Mouse (Mus musculus): Measurements from ENCODE around the gene Ric8b. TPM values are rescaled to one million over a fixed set of nuclear protein-coding genes. Genes with fewer than 3 reads are reported as not detected.

Gene Ric8b
- 28.4 and 33.1 TPM in 2 replicates for total RNA-seq (2021)
- long read RNA-seq, experiment 1, transcript Ric8b-202 (9 exons, 2,909 nt) = major isoform, 14 of 22 reads
- long read RNA-seq, experiment 1, partial matches to known transcripts = 2 of 22 reads
- long read RNA-seq, experiment 1, other reads (novel, unspliced or antisense) = 4 of 22 reads
- long read RNA-seq, experiment 2, transcript Ric8b-202 (9 exons, 2,909 nt) = major isoform, 13 of 19 reads
- long read RNA-seq, experiment 2, partial matches to known transcripts = 1 of 19 reads
- long read RNA-seq, experiment 2, other reads (novel, unspliced or antisense) = 3 of 19 reads

GRCm38 (mm10) chr10:84916810-84917730 lies at the start of gene Ric8b:
Ric8b (plus strand) TSS chr10:84917616.
- DNase-seq = peak; percentile 97

- DNase-seq = no peak
Observed at GRCm38 (mm10) chr10:84871285-84871684, 46.1 kb upstream of the Ric8b start.

GRCm38 (mm10) chr10:84871921-84872320 lies 45.5 kb upstream of the Ric8b start:
- DNase-seq = peak; percentile 58

- DNase-seq = no peak
Observed at GRCm38 (mm10) chr10:84879823-84880571, 37.4 kb upstream of the Ric8b start.

GRCm38 (mm10) chr10:84882528-84882927 lies 34.9 kb upstream of the Ric8b start:
- no peak for DNase-seq

- no peak for DNase-seq
Observed at GRCm38 (mm10) chr10:84885341-84885884, 32.0 kb upstream of the Ric8b start.

GRCm38 (mm10) chr10:84886221-84886627 lies 31.2 kb upstream of the Ric8b start:
- no peak for DNase-seq

- DNase-seq = no peak
Observed at GRCm38 (mm10) chr10:84886785-84887184, 30.6 kb upstream of the Ric8b start.

GRCm38 (mm10) chr10:84889096-84889846 lies 28.1 kb upstream of the Ric8b start:
- no peak for DNase-seq

- DNase-seq = no peak
Observed at GRCm38 (mm10) chr10:84895810-84896358, 21.5 kb upstream of the Ric8b start.

- DNase-seq = no peak
Observed at GRCm38 (mm10) chr10:84896941-84897930, 20.2 kb upstream of the Ric8b start.

- no peak for DNase-seq
Observed at GRCm38 (mm10) chr10:84898144-84898979, 19.1 kb upstream of the Ric8b start.

GRCm38 (mm10) chr10:84901676-84902075 lies 15.7 kb upstream of the Ric8b start:
- DNase-seq = peak; percentile 52

GRCm38 (mm10) chr10:84902213-84902612 lies 15.2 kb upstream of the Ric8b start:
- DNase-seq = no peak

- DNase-seq = peak; percentile 63
Observed at GRCm38 (mm10) chr10:84903307-84903706, 14.1 kb upstream of the Ric8b start.

- peak; percentile 66 for DNase-seq
Observed at GRCm38 (mm10) chr10:84903742-84904141, 13.7 kb upstream of the Ric8b start.

GRCm38 (mm10) chr10:84906895-84907294 lies 10.5 kb upstream of the Ric8b start:
- DNase-seq = no peak

- no peak for DNase-seq
Observed at GRCm38 (mm10) chr10:84908006-84908405, 9.4 kb upstream of the Ric8b start.

- DNase-seq = peak; percentile 28
Observed at GRCm38 (mm10) chr10:84908471-84908870, 8.9 kb upstream of the Ric8b start.

Measured in adrenal gland, postnatal 14 days (tissue).